Mouse (Mus musculus) liver, adult (tissue): ENCODE data around the gene Yipf1.
A peak's percentile ranks its signal among the peaks of the same experiment; 100 is the strongest.

ENCODE experiments used
- GATA4 ChIP-seq: IDR thresholded peaks from 2 replicates; pipeline ENCODE4 v1.6.1; 2014; ENCODE audit warnings: mild to moderate bottlenecking, low read length; ENCODE audit not compliant: insufficient replicate concordance

Yipf1 gene

GRCm38 (mm10) chr4:107351368-107351767 lies 37.2 kb downstream of the Yipf1 start:
- no peak for TF ChIP-seq GATA4

GRCm38 (mm10) chr4:107353612-107354011 lies 39.4 kb downstream of the Yipf1 start:
- no peak for TF ChIP-seq GATA4

- TF ChIP-seq GATA4: no peak
These were observed 40.0 kb downstream of the Yipf1 start for GRCm38 (mm10) chr4:107354126-107354525.

DNA sequence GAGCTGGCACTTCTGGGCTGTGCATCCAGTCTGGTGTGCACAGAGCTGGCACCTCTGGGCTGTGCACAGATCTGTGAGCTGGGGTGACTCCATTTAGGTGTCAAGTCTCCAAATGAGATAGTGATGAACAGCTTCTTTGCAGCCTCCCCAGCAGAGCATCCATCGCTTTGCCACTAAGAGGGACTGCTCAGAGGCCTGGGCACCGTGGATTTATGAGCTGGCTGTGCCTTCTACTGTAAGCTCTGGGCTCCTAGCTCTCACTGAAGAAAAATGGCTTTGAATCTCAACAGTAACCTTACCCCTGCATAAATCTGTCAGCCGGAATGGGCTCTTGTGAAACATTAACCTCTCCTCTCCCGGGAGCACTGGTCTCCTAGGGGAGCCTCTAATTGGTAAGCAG lies 40.4 kb downstream of the Yipf1 start:
- no peak for TF ChIP-seq GATA4

DNA sequence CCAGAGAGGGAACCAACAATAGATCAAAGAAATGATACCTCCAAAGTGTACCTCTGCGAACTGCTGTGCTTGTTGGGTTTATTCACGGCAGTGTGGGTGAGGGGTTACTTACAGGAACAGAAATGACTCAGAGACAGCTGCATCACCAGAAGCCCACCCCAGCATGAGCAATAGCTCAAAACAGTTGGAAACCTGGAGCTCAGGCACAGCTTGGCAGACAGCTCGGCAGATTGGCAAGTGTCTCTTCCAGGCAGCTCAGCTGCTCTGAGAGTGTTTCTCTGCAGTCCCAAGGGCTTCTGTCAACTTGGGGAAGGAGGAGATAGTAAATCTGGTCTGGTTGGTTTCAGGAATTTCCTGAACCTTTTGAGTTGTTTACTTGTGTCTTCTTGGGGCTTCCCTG lies 44.3 kb downstream of the Yipf1 start:
- no peak for TF ChIP-seq GATA4

DNA sequence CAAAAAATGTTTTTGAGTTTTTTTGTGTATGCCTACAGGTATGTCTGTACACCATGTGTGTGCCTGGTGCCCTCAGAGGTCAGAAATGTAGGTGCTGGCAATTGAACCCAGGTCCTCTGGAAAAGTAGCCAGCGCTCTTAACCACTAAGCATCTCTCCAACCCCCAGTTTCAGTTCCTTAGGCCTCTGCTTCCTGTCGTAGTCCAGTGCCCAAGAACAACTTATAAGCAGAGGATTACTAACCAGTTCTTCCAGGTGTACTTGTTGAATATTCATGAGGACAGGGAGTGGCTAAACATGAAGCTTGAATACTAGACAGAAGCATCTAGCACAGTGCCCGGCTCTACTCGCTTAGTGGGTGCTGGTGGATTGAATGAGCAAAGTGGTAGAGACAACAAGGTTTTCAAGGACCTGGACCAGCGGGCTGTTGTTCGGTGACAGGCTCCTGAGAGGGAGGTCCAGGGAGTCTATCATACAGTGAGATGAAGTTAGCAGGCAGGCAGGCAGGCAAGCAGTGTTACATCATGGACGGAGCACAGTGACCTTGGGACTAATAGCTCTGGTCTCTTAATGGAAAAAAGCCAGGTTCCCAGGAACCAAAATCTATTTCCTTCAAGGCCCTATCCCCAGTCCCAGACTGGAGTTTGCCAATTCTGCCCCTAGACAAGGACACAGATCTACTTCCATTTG lies 46.4 kb downstream of the Yipf1 start:
- no peak for TF ChIP-seq GATA4

DNA sequence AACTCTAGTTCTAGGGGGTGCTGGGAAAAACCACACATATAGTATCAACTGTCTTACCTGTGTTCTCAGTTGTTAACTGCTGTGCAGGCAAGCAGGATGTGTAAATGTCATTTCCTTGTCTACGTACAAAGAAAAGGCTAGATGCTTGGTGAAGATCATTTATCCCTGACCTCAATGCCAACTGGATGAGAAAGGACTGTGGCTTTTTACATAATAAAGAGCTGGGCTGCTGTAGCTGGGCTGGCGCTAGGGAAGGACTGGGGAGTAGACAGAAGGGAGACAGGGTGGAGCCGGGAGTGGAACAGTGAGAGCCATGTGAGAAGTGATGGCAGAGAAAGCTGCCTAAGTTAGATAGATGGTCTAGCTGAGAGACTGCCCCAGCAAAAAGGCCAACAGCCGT lies 48.6 kb downstream of the Yipf1 start:
- no peak for TF ChIP-seq GATA4

DNA sequence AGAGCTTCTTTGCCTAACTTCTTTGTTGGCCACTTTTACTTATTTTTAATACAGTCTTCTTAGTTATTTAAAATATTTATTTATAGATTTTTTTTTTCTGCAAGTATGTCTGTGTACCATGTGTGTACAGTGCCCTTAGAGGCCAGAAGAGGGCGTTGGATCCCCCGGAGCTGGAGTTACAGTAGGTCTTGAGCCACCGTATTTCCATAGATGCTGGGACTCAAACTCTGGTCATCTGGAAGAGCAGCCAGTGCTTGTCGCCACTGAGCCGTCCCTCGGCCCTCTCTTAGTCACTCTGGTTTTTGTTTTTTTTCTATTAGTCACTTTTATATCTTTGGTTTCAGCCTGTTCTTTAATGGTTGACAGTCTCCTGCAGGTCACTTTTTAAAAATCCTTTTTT lies 49.4 kb downstream of the Yipf1 start:
- TF ChIP-seq GATA4: no peak

DNA sequence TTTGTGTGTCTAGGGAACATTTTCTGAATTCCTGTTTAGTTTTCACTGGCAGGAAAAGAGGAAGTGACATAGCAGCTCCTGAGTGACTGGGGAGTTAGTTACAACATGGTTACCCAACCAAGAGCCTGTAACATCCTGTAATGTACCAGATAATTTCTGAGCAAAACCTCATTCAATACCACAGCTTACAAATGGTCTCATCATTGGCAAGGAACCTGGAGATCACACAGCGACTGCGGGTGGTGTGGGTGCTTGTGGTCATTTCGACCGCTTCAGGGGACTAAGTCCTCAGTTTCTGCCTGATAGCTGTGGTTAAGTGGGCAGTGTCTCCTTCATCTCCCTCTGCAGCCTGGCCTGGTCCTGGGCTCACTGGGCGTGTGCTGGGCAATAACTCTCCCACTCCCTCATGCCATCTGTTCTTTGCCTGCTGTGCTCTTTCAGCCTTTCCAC lies 50.1 kb downstream of the Yipf1 start:
- no peak for TF ChIP-seq GATA4

- peak; percentile 16; the same call in 1 of the 2 replicates for TF ChIP-seq GATA4
These were observed 53.6 kb downstream of the Yipf1 start, which contains the start of gene Ndc1 for GRCm38 (mm10) chr4:107367567-107368314. Gene Ndc1 (plus strand): TSS chr4:107367784.

- no peak for TF ChIP-seq GATA4
These were observed 58.1 kb downstream of the Yipf1 start for GRCm38 (mm10) chr4:107372304-107372703.

DNA sequence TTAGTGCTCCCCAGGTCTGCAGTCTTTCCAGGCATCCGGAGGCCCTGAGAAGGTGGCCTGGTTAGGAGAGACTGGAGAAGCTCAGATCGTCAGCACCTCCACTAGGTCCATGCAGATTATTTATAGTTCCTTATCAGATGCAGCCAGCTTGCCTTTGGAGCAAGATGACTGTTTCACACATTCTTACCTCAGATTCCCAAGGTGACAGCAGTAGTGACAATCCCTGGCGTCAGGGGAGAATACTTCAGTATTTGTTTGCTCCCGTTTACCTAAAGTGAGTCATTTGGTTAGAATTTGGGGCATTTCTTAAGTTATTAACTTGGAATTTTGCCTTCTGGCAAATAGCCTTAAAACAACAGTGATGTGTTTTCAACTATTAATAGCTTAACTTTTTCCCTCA lies 60.5 kb downstream of the Yipf1 start:
- TF ChIP-seq GATA4: no peak

GRCm38 (mm10) chr4:107378954-107379353 lies 64.8 kb downstream of the Yipf1 start:
- TF ChIP-seq GATA4: no peak

GRCm38 (mm10) chr4:107380871-107381270 lies 66.7 kb downstream of the Yipf1 start:
- no peak for TF ChIP-seq GATA4

DNA sequence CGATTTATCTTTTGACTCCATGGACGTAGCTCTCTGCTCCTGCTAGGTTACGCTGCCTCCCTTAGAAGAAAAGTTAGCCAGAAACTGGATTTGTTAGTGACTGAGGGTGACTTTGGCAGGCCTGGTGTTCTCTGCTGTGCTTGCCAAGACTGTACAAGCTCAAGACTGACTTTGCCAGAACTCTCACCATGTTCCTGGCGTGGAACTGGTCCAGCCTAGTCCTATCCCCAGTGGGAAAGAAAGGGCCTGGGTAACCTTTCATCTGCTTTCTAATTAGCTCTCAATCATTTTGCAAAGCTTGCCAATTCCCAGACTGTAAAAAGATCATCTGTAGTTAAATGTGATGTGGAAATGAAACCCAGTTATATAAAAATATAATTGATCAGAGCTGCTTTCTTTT lies 72.9 kb downstream of the Yipf1 start:
- no peak for TF ChIP-seq GATA4

GRCm38 (mm10) chr4:107387465-107387864 lies 73.3 kb downstream of the Yipf1 start:
- no peak for TF ChIP-seq GATA4
